Mouse (Mus musculus) megakaryocyte, embryonic 14.5 days (primary cell): ENCODE results near the gene Col4a2.

Source experiments
- FLI1 ChIP-seq: IDR thresholded peaks from 2 replicates; pipeline ENCODE4 v1.6.1; 2012; ENCODE audit warnings: low read length, inconsistent platforms, mixed read lengths
- GATA1 ChIP-seq: IDR thresholded peaks from 3 replicates; pipeline ENCODE4 v1.6.1; 2012; ENCODE audit warnings: mixed read lengths, low read length, inconsistent platforms, borderline replicate concordance

GRCm38 (mm10) chr8:11372080-11372479, 59.5 kb downstream of the Col4a2 start:
- TF ChIP-seq GATA1 = no peak
- no peak for TF ChIP-seq FLI1
